Mouse (Mus musculus) small intestine, adult 2 months (tissue): ENCODE results near the gene Ywhag. TPM values are rescaled to one million over a fixed set of nuclear protein-coding genes. Genes with fewer than 3 reads are reported as not detected.
A peak's percentile ranks its signal among the peaks of the same experiment; 100 is the strongest.

Experiments used
- H3K27ac ChIP-seq: fragments of 200-500 bp; 2 replicates; pipeline ENCODE4 v1.5.1; 2012; ENCODE audit warnings: low read depth, low read length, control low read depth, inconsistent platforms; ENCODE audit not compliant: insufficient read depth
- H3K27me3 ChIP-seq: fragments of 200-500 bp; 2 replicates; pipeline ENCODE4 v1.6.1; 2012; ENCODE audit warnings: mild to moderate bottlenecking, moderate library complexity, low read length, inconsistent platforms; ENCODE audit not compliant: control insufficient read depth, insufficient read depth
- H3K36me3 ChIP-seq: fragments of 200-500 bp; 2 replicates; pipeline ENCODE4 v1.6.1; 2012; ENCODE audit warnings: mild to moderate bottlenecking, low read length, control low read depth, inconsistent platforms; ENCODE audit not compliant: control insufficient read depth, insufficient read depth
- H3K4me1 ChIP-seq: fragments of 200-500 bp; 2 replicates; pipeline ENCODE4 v1.6.1; 2012; ENCODE audit warnings: low read length, inconsistent platforms, mixed read lengths; ENCODE audit not compliant: control insufficient read depth, insufficient read depth, insufficient read length
- H3K4me3 ChIP-seq: fragments of 200-500 bp; 2 replicates; pipeline ENCODE4 v1.5.1; 2012; ENCODE audit warnings: low read depth, mild to moderate bottlenecking, control low read depth, inconsistent platforms, low read length, moderate library complexity
- CTCF ChIP-seq: fragments of 200-500 bp; IDR thresholded peaks from 2 replicates; pipeline ENCODE4 v1.5.1; 2012; ENCODE audit warnings: low read depth, mild to moderate bottlenecking, control low read depth, inconsistent platforms, low read length, moderate library complexity, mixed read lengths; ENCODE audit not compliant: insufficient replicate concordance, insufficient read length; ENCODE audit errors: extremely low read depth
- POLR2A ChIP-seq: fragments of 200-500 bp; IDR thresholded peaks from 2 replicates; pipeline ENCODE4 v1.6.1; 2012; ENCODE audit warnings: low read depth, mild to moderate bottlenecking, control low read depth, inconsistent platforms, low read length, moderate library complexity
- WGBS: fragments of 180-500 bp; shearing (Covaris S2); methylation state at CpG from one replicate; pipeline ENCODE4 v1.1.7; 2018; 5-methylcytosine and 5-hydroxymethylcytosine counted together
- polyA plus RNA-seq: library from polyadenylated mRNA; depleted of rRNA; stranded (reverse); fragments of >200 nt; gene quantifications from 2 replicates; pipeline ENCODE4 v1.2.3, GENCODE M21; 2012; rRNA removed

Ywhag gene
- polyA plus RNA-seq = 21.2 and 27.3 TPM in 2 replicates

DNA sequence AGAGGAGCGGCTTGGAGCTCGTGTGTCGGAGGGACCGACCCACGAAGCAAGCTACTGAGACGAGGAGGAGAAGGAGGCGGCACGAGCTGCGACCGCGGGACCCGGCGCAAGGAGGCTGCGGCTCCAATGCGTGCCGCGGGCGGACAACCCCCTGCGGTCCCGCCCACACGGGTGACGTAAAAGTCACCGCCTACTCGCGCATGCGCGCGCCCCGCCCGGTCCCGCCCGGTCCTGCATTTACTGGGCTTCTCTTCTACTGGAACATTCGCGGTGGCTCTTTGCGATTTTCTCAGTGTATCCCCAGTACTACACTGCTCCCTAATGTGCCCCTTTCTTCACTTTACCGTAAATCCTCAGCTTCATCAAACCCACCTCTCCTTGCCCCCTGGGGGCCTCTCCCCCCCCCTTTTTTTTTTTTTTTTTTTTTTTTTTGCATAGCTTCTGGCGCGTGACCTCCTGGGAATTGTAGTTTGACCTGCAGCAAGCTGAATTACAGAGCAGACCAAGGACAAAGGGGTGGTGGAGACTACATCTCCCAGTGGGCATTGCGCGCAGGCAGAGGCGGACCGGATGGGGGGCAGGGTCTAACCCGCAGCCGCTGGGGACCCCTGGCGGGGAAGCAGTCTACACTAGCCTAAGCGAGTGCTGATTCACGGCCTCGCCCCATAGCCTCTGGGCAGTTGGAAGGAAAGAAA is at the start of gene Ywhag:
Ywhag (minus strand) TSS at position 136 of the 695 bp plus-strand sequence.
- Histone ChIP-seq H3K27me3 (no peaks in the 10 kb centered on the region), H3K36me3 (peaks cover 17% of the 10 kb centered on the region), H3K4me1 (peaks cover 5% of the 10 kb centered on the region; the same call in 1 of the 2 replicates), H3K27ac (peak within 1 kb of the TSS; percentile 89), H3K4me3 (peak within 1 kb of the TSS; percentile 84)
- TF ChIP-seq CTCF (peak; percentile 60; the same call in 1 of the 2 replicates), POLR2A (peak; percentile 97)
- under 1% methylated on average over 48 of the region's 48 CpGs for WGBS

DNA sequence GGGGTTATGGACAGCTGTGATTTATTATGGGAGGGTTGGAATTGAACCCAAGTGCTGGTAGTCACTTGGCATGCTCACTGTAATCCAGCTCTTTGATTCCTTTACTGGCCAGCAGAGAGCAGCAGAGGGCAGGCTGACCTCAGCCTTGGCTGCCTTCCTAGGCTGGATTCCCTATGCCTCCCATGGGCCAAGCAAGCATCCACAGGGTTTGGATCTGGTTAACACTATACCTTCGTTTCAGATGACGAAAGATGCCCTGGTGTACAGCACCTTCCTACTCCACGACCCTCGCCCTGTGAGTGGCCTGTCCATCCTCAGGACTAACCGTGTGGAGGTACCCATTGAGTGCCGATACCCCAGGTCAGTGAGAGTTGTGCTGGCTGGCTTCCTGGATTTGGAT is 48.0 kb upstream of the Ywhag start:
- H3K4me1 ChIP-seq = no peaks in the 10 kb centered on the region
- TF ChIP-seq CTCF (peak; percentile 78; the same call in 1 of the 2 replicates), POLR2A (no peak)
- H3K36me3 ChIP-seq = no peaks in the 10 kb centered on the region
- no peak overlapping the region for H3K4me3 ChIP-seq
- 41% methylated on average over 6 of the region's 6 CpGs for WGBS
- no peak overlapping the region for H3K27ac ChIP-seq
- no peaks in the 10 kb centered on the region for H3K27me3 ChIP-seq

GRCm38 (mm10) chr5:135979904-135980303 is 45.5 kb upstream of the Ywhag start, which contains the start of gene Zp3:
TSS of gene Zp3 (plus strand) at chr5:135980099.
- H3K27me3 ChIP-seq = no peaks in the 10 kb centered on the region
- H3K27ac ChIP-seq = no peak within 1 kb of the TSS
- TF ChIP-seq POLR2A (no peak), CTCF (no peak)
- H3K4me3 ChIP-seq = no peak within 1 kb of the TSS
- 54% methylated on average over 8 of the region's 8 CpGs for WGBS
- no peaks in the 10 kb centered on the region for H3K36me3 ChIP-seq
- H3K4me1 ChIP-seq = no peaks in the 10 kb centered on the region

- Histone ChIP-seq H3K27ac (no peak overlapping the region), H3K36me3 (no peaks in the 10 kb centered on the region), H3K27me3 (no peaks in the 10 kb centered on the region), H3K4me3 (no peak overlapping the region), H3K4me1 (no peaks in the 10 kb centered on the region)
- 83% methylated on average over 5 of the region's 5 CpGs for WGBS
- TF ChIP-seq CTCF (no peak), POLR2A (no peak)
These were observed 45.0 kb upstream of the Ywhag start for GRCm38 (mm10) chr5:135979381-135979780.

GRCm38 (mm10) chr5:135975893-135976668 is 41.7 kb upstream of the Ywhag start:
- no peak for TF ChIP-seq POLR2A
- TF ChIP-seq CTCF = no peak
- Histone ChIP-seq H3K4me1 (no peaks in the 10 kb centered on the region), H3K36me3 (no peaks in the 10 kb centered on the region), H3K4me3 (no peak overlapping the region), H3K27ac (no peak overlapping the region), H3K27me3 (no peaks in the 10 kb centered on the region)
- WGBS = 92% methylated on average over 8 of the region's 8 CpGs

DNA sequence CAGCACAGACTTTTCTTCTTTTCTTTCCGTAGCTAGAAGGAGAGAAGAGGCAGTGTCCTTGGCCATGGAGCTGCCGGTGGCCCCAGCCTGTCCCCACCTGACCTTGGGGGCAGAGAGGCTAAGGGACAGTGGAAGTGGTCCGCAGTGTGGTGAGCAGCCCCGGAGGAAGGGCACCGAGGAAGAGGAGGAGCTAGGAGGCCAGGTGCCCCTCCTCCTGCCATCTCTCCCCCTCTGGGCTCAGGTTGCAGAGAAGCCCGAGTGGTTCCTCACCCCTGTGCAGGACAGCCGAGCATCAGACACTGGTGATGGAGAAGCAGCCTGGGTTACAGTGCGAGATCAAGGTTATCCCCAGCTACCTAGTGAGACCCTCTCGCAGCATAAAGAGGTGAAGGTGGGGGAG is 39.9 kb upstream of the Ywhag start, which contains the start of gene Ssc4d:
Ssc4d (minus strand) TSS at position 167 of the 400 bp plus-strand sequence.
- Histone ChIP-seq H3K27ac (no peak within 1 kb of the TSS), H3K4me3 (no peak within 1 kb of the TSS), H3K4me1 (no peaks in the 10 kb centered on the region), H3K36me3 (no peaks in the 10 kb centered on the region), H3K27me3 (no peaks in the 10 kb centered on the region)
- TF ChIP-seq POLR2A = no peak
- no peak for TF ChIP-seq CTCF
- 28% methylated on average over 9 of the region's 9 CpGs for WGBS

DNA sequence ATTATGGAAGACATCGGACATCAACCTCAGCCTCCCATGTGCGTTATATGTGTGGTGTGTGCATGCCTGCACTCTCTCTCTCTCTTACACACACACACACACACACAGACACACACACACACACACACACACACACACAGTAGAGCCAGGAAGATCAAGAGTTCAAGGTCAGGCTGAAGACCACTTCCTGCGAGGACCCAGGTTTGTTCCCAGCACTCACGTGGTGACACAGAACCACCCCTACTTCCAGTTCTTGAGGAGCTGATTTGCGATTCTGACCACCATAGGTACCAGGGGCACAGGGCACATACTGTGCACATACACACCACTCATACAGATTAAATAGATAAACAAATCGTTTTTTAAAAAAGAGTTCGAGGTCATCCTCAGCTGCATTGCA is 37.5 kb upstream of the Ywhag start:
- no peak overlapping the region for H3K4me3 ChIP-seq
- 79% methylated on average over 7 of the region's 7 CpGs for WGBS
- H3K27ac ChIP-seq = no peak overlapping the region
- no peaks in the 10 kb centered on the region for H3K27me3 ChIP-seq
- TF ChIP-seq POLR2A (no peak), CTCF (no peak)
- no peaks in the 10 kb centered on the region for H3K36me3 ChIP-seq
- no peaks in the 10 kb centered on the region for H3K4me1 ChIP-seq
